Mouse (Mus musculus) bone marrow, adult 2 months (tissue): ENCODE results near the gene Serpina12.

Experiments used
- CTCF ChIP-seq: fragments of 200-500 bp; IDR thresholded peaks from 2 replicates; pipeline ENCODE4 v1.5.1; 2011; ENCODE audit warnings: low read length, control low read depth; ENCODE audit not compliant: control insufficient read depth, insufficient read depth
- POLR2A ChIP-seq: fragments of 200-500 bp; IDR thresholded peaks from 2 replicates; pipeline ENCODE4 v1.6.1; 2011; ENCODE audit warnings: low read depth, mild to moderate bottlenecking, control low read depth, low read length, borderline replicate concordance; ENCODE audit not compliant: control insufficient read depth

DNA sequence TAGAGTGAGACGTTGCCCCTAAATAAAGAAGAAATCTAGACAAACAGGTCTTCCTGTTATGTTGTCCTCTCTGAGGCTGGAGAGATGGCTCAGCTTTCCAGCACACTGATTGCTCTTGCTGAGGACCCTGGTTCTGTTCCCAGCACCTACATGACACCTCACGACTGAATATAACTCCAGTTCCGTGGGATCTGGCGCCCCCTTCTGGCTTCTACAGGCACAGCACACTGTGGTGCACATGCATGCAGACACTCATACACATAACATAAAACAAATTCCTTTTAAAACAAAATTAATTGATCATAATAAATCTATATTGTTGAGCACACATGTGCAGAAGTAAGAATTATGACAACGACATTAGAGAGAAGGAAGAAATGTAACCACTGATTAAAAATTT is 39.6 kb downstream of the Serpina12 start:
- no peak for TF ChIP-seq POLR2A
- TF ChIP-seq CTCF: no peak
